Mouse (Mus musculus) ES-E14 (cell line): Measurements from ENCODE around the gene C1ql4.

Experiments
- CHD2 ChIP-seq: IDR thresholded peaks from 2 replicates; pipeline ENCODE4 v1.6.1; 2014; ENCODE audit warnings: mild to moderate bottlenecking, low read depth, low read length, inconsistent platforms
- MAFK ChIP-seq: IDR thresholded peaks from 2 replicates; pipeline ENCODE4 v1.6.1; 2014; ENCODE audit warnings: mild to moderate bottlenecking, low read depth, low read length, inconsistent platforms; ENCODE audit not compliant: insufficient read depth
- ZC3H11A ChIP-seq: IDR thresholded peaks from 2 replicates; pipeline ENCODE4 v1.6.1; 2012; ENCODE audit warnings: low read depth, mild to moderate bottlenecking, inconsistent platforms, low read length, borderline replicate concordance
- ZNF384 ChIP-seq: IDR thresholded peaks from 2 replicates; pipeline ENCODE4 v1.6.1; 2012; ENCODE audit warnings: low read depth, low read length, inconsistent platforms

DNA sequence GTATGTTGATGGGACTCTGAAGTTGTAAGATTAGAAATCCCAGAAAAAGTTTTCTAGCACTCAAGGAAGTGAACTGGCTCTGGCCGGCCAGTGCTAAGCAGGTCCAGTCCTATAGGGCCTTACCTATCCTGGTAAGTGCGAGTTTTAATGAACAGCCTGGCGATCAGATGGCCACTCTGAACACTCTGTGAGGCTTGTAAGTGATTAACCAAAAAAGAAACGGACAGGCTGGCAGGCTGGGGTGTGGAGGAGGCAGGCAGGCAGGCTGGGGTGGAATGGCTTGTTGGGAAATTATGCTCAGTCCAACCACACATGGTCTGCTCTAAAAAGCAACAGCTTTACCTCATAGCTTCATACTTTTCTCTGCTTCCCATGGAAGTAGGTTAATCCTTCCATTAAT, 52.2 kb downstream of the C1ql4 start:
- TF ChIP-seq MAFK = no peak
- no peak for TF ChIP-seq CHD2
- no peak for TF ChIP-seq ZC3H11A
- TF ChIP-seq ZNF384 = no peak
